Mouse (Mus musculus) hindbrain, embryonic 15.5 days (tissue): ENCODE results near the gene Gm2007. TPM values are rescaled to one million over a fixed set of nuclear protein-coding genes. Genes with fewer than 3 reads are reported as not detected.
"Not testable (repeated sequence)": the region's sequence is repeated elsewhere in the genome, so short reads cannot be mapped to it uniquely, and the experiment has no call there.

Experiments
- ATAC-seq: fragments of 200-750 bp; cut with Nextera tagmentation; 2 replicates; pipeline ENCODE4 v1.8.0; 2017; ENCODE audit warnings: low read depth, moderate number of reproducible peaks, moderate TSS enrichment; ENCODE audit not compliant: low FRiP score
- H3K27ac ChIP-seq: fragments of 300-500 bp; sonication (generic); replicated peaks from 2 replicates; pipeline ENCODE4 v1.5.1; 2015; ENCODE audit warnings: mild to moderate bottlenecking, inconsistent platforms
- H3K27me3 ChIP-seq: fragments of 300-500 bp; sonication (generic); 2 replicates; pipeline ENCODE4 v1.6.1; 2015; ENCODE audit warnings: control low read depth, inconsistent platforms
- H3K36me3 ChIP-seq: fragments of 300-500 bp; sonication (generic); 2 replicates; pipeline ENCODE4 v1.6.1; 2015; ENCODE audit warnings: control low read depth, inconsistent platforms
- H3K4me1 ChIP-seq: fragments of 300-500 bp; sonication (generic); replicated peaks from 2 replicates; pipeline ENCODE4 v1.6.1; 2015; ENCODE audit warnings: control low read depth, inconsistent platforms
- H3K4me2 ChIP-seq: fragments of 300-500 bp; sonication (generic); 2 replicates; pipeline ENCODE4 v1.6.1; 2015; ENCODE audit warnings: moderate library complexity, mild to moderate bottlenecking, inconsistent platforms
- H3K4me3 ChIP-seq: fragments of 300-500 bp; sonication (generic); 2 replicates; pipeline ENCODE4 v1.5.1; 2015; ENCODE audit warnings: mild to moderate bottlenecking, inconsistent platforms
- H3K9ac ChIP-seq: fragments of 300-500 bp; sonication (generic); 2 replicates; pipeline ENCODE4 v1.6.1; 2015; ENCODE audit warnings: inconsistent platforms
- H3K9me3 ChIP-seq: fragments of 300-500 bp; sonication (generic); 2 replicates; pipeline ENCODE4 v1.6.1; 2016; ENCODE audit warnings: control low read depth, inconsistent platforms
- WGBS: fragments of 180-500 bp; shearing (Covaris S2); methylation state at CpG from one replicate; pipeline ENCODE4 v1.1.7; 2015; 5-methylcytosine and 5-hydroxymethylcytosine counted together
- polyA plus RNA-seq: library from polyadenylated mRNA; unstranded; fragments of >200 nt; fragmentation: Nextera tagmentation; extraction: Ambion mirVana; gene quantifications from 2 replicates; pipeline ENCODE4 v1.2.1, GENCODE M21; 2015

The Gm2007 gene
- not detected in 2 replicates for polyA plus RNA-seq

- H3K4me3 ChIP-seq, H3K9me3 ChIP-seq, H3K9ac ChIP-seq, H3K4me2 ChIP-seq, ATAC-seq, H3K36me3 ChIP-seq, H3K27ac ChIP-seq, H3K4me1 ChIP-seq, H3K27me3 ChIP-seq: not testable (repeated sequence)
- WGBS = no CpG with 5 or more reads among the region's 2 CpGs
Measured at GRCm38 (mm10) chr2:175741237-175741636, at the start of gene Gm2007. TSS of gene Gm2007 (plus strand) at chr2:175741537.

- H3K9me3 ChIP-seq, H3K27ac ChIP-seq, H3K36me3 ChIP-seq, H3K9ac ChIP-seq, H3K4me2 ChIP-seq, H3K27me3 ChIP-seq, ATAC-seq, H3K4me1 ChIP-seq, H3K4me3 ChIP-seq: not testable (repeated sequence)
- WGBS = no CpG with 5 or more reads among the region's 9 CpGs
Measured at GRCm38 (mm10) chr2:175703546-175703945, 37.8 kb upstream of the Gm2007 start, which contains the start of gene Zfp969. TSS of gene Zfp969 (minus strand) at chr2:175703646.

GRCm38 (mm10) chr2:175800993-175801392 lies 59.7 kb downstream of the Gm2007 start, which contains the start of gene Gm14288:
TSS of gene Gm14288 (minus strand) at chr2:175801093.
- not testable (repeated sequence) for H3K9me3 ChIP-seq, H3K9ac ChIP-seq, H3K4me3 ChIP-seq, H3K27me3 ChIP-seq, H3K4me2 ChIP-seq, H3K27ac ChIP-seq, ATAC-seq, H3K4me1 ChIP-seq, H3K36me3 ChIP-seq
- no CpG with 5 or more reads among the region's 6 CpGs for WGBS

Other genes starting within 250 kb of the Gm2007 start
- gene Gm11007, start 97.6 kb upstream of the Gm2007 start, polyA plus RNA-seq = not detected in 2 replicates
- gene Zfp969, start 37.9 kb upstream of the Gm2007 start, polyA plus RNA-seq = 11.1 and 11.6 TPM in 2 replicates
- gene Gm14288, start 59.6 kb downstream of the Gm2007 start, polyA plus RNA-seq = 1.00 and 2.4 TPM in 2 replicates
- 23.6 and 26.7 TPM in 2 replicates for gene Gm6710, start 127.7 kb downstream of the Gm2007 start, polyA plus RNA-seq
- gene Zfp966, start 189.6 kb downstream of the Gm2007 start, polyA plus RNA-seq = 1.8 and 2.2 TPM in 2 replicates
- gene Gm2026, start 223.8 kb downstream of the Gm2007 start, polyA plus RNA-seq = 19.5 and 20.3 TPM in 2 replicates